Mouse (Mus musculus) lung, postnatal 36 days (tissue): ENCODE data around the gene Repin1.

Source experiments
- DNase-seq: peaks from one replicate; pipeline ENCODE4 v3.0.0; 2022; ENCODE audit warnings: mixed read lengths

Repin1 gene

GRCm38 (mm10) chr6:48627511-48627924 is 33.8 kb downstream of the Repin1 start:
- DNase-seq, result no peak

DNA sequence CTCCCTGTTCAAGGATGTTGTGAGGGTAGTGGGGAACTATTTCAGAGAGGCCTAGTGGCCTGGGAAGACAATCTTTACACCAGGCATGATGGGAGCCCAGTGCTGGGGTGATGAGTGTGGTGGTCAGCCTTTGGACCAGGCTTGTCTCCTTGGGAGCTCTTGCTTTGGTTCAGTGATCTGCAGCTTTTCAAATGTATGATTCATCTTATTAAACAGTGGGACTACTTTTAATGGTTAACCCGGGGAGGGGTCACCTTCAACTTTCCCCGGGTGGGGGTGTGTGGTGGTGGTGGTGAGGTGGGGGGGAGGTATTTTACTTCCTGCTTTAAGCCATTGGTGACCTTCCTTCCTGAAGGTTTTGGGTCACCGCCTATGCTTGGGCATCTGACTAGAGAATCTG is 34.7 kb downstream of the Repin1 start:
- no peak for DNase-seq

DNA sequence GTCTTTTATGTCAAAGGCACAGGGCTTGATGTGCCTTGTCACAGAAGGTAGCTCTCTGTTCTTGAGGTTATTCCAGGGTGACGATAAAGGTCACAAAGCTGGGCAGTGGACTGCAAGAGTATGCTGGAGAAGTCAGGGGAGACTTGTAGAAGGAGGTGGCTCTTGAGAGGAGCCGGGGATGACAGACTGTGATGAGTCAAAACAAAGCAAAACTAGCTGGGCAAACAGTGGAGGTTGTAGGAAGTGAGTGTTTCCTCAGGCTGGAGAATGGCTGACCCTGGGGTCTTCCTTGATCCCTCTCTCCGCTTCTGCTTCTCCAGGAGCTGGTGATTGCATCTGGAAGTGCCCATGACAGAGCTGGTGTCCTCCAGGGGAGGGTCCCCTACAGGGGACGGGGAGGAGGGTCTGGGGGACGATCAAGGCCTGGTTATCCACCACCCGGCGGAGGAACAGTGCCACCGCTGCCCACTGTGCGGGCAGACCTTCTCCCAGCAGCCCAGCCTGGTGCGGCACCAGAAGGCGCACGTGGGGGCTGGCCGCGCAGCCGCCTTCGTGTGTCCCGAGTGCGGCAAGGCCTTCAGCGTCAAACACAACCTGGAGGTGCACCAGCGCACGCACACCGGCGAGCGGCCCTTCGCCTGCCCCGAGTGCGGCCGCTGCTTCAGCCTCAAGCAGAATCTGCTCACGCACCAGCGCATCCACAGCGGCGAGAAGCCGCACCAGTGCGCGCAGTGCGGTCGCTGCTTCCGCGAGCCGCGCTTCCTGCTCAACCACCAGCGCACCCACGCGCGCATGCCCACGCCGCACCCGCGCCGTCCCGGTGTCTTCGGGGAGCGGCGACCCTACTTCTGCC is 35.4 kb downstream of the Repin1 start:
- no peak for DNase-seq

- no peak for DNase-seq
Observed at GRCm38 (mm10) chr6:48629661-48630034, 36.0 kb downstream of the Repin1 start.

DNA sequence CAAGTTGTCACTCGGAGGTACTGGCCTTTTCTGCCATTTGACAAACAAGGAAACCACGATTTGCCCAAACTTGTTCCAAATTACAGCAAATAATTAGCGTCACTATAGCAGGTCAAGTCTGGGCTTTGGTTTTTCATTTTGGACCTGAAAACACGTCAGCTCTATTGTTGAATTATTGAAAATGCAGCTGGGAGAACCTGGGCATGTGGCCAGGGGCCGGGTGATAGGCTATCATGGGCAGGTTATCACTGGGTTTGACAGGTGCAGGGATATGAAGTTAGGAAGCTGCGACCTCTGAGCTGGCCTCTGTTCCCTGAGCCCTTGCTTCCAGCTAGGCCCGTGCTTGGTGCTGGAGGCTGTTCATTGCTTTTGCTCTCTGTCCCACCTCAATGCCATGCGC is 37.1 kb downstream of the Repin1 start:
- DNase-seq, result no peak

DNA sequence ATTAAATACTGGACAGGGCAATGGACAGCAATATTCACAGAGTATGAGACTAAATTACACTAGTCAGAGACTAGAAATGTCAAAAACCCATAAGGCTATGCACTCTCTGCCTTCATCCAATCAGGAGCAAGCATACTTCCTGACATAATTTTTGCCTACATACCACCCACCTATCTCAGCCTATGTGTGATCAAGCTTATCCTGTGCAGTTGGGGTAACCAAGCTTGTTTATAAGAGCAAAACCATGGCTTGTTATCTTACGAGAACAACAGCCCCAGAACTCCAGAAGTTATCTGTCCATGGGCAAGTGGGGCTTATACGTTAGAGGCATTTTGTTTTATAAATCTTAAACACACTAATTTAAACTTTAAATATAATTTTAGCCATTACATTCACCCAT is 41.4 kb downstream of the Repin1 start:
- no peak for DNase-seq

DNA sequence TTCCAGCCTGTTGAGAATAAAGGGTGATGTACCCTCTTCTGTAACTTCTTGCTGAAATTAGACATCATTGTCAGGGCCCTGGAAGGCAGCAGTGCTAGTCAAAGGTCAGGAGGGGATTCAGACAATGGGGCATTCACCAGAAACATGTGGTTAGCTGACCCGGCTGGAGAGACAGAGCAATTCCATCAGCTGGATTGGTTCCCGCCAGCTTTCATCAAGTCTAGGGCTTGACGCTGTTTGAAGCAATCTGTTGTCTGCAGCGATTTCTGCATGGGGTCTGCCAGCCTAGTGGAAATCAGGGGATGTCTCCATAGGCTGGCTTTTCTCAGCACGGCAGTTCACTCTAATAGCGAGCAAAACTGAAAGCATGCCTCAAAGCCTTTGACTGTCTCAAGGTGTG is 42.8 kb downstream of the Repin1 start:
- DNase-seq, result no peak

DNA sequence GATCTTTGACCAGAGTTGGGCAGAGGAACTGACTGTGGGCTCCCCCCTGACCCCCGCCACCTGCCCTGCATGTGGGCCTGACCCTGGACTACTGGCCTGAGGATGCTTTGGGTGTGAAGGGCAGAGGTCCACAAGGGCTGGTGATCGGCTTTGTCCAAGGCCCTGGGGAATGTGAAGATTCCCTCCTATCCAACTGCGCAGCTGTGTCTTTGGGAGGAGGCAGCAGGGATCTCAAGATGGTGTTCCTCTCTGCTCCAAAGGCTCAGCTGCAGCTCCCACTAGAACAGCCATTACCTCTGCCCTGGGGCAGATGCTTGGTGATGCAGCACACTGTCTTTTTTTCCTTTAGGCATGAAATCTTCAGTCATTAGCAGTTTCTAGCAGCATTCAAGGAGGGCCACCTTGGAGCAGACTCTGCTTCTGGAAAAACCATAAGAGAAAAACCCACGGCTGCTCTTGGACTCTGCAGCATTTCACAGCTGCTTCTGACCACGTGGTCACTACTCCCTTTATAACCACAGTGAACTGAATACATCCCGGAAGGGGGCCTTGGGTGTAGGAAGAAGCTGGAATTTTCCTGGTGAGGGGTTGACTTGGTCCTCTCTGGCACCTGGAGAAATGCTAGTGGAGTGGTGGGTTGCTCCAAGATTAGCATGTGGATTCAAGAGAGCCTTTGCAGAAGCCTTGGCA is 44.3 kb downstream of the Repin1 start:
- DNase-seq, result no peak

DNA sequence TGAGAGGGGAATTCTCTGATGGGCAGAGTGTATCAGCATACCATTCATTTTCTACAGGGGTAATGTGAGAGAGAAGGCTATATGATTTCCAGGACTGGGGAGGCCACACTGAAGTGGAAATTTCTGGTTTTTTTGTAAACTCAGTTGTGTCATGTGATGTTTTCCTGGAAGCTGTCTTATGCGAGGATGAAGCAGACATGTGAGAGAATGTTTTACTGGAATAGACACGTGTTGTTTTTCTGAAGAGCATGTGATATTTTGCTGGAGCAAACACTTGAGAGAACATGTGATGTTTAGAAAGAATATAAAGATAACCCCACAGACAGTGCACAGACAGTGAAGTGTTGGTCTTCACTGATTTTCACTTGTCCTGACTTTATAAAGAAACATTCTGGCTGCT is 44.9 kb downstream of the Repin1 start:
- no peak for DNase-seq

- no peak for DNase-seq
Observed at GRCm38 (mm10) chr6:48641391-48641790, 47.7 kb downstream of the Repin1 start.

- DNase-seq, result peak; percentile 75
Observed at GRCm38 (mm10) chr6:48642764-48643292, 49.1 kb downstream of the Repin1 start.

- peak; percentile 88 for DNase-seq
Observed at GRCm38 (mm10) chr6:48645660-48646308, 52.1 kb downstream of the Repin1 start.

- DNase-seq, result no peak
Observed at GRCm38 (mm10) chr6:48646309-48646690, 52.6 kb downstream of the Repin1 start.

DNA sequence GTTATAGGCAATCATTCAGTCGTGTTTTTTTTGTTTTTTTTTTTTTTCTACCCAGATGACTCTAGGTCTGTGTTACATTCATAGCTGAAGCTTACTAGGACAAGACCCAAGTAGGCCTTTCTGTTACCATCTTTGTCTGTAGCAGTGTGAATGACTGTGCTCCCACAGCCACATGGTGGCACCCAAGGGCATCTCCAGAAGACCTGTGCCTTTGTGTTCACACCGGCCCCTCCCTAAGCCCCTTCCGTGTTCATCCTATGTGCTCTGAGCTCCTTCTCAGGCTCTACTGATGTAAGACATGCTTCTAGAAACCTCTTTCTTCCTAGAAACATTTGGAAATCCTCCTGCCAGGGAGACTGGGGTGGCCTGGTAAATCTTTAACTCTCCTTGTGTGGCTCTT is 53.3 kb downstream of the Repin1 start, which contains the start of gene Gimap8:
Gene Gimap8, plus strand, starts transcription at position 240 of the 400 bp plus-strand sequence.
- peak; percentile 91 for DNase-seq

DNA sequence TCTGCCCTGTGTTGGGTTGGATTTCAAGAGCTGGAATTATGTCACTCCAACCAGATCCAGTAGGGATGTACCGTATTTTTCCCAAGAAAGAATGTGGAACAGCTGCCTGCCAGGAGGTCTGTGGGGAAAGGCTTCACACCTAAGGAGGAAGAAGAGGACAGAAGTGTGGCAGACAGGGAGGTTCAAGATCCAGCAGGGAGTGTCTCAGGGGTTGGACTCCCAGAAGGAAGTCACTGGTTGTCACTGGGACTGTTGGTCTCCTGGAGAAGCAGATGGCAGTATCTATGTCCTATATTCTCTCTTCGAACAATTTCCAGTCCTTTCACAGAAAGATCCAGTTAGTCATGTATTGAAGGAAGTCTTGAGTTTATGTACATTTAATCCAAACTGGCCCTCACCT is 53.9 kb downstream of the Repin1 start:
- peak; percentile 18 for DNase-seq
